Mouse (Mus musculus) ovary, postnatal 36 days (tissue): Measurements from ENCODE around the gene Antxr1.
A peak's percentile ranks its signal among the peaks of the same experiment; 100 is the strongest.

ENCODE experiments used
- DNase-seq: peaks from one replicate; pipeline ENCODE4 v3.0.0; 2022; ENCODE audit warnings: low spot score, mixed read lengths

Antxr1 gene

GRCm38 (mm10) chr6:87186988-87187387 lies 148.6 kb downstream of the Antxr1 start:
- peak; percentile 14 for DNase-seq

DNA sequence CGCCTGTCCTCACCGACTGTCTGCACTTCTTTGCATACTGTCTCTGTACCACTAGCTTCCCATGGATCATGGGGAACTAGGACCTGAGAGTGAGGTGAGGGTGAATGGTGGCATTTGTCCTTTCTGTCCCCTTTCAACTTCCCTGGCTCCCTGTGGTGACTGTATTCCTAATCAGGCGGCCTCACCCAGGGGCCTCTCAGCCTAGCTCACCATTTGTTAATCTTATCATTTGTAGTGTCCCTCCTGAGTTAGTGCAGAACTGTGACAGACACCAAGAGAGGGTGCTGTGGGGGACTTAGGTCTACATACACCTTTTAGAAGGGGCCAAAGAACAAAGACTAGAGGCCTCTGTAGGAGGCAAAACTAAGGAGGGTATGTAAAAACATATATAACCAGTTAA lies 151.2 kb downstream of the Antxr1 start:
- no peak for DNase-seq

GRCm38 (mm10) chr6:87183981-87184380 lies 151.6 kb downstream of the Antxr1 start:
- DNase-seq = no peak

- DNase-seq = no peak
Measured at GRCm38 (mm10) chr6:87183159-87183558, 152.5 kb downstream of the Antxr1 start.

DNA sequence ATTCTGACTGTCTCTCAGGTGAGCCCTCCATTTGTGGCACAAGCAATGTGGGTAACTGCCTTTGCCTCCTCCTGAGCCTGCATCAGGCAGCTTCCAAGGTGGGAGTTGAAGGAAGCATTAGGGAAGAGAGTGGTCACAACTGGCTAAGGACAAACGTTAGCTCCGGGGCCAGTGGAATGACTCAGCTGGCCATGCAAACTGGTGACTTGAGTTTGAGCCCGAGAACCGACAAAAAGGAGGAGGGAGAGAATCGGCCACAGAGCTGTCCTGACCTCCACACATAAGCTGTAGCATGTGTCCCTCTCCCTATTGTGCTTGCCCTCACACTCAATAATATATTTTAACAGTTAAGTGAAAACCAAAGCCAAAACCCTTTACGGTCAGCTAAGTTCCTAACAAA lies 152.9 kb downstream of the Antxr1 start:
- DNase-seq = no peak

DNA sequence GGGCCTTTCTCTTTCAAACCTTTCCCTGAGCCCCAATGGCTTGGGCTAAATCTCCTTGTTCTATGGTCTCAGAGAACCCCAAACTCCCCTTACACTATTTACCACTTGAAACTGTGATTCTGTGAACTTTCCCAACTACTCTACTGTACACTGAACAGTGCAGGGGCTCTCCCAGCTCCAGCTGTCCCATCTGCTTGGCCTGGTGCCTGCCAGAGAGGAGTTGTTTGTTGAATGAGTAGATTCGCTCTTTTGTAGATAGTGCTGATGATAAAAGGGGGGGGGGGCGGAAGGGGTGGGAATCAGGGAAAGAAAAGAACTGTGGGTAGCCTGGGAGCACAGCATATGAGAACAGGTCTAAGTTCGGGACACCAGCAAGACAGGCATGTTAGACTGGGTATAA lies 164.2 kb downstream of the Antxr1 start:
- no peak for DNase-seq

DNA sequence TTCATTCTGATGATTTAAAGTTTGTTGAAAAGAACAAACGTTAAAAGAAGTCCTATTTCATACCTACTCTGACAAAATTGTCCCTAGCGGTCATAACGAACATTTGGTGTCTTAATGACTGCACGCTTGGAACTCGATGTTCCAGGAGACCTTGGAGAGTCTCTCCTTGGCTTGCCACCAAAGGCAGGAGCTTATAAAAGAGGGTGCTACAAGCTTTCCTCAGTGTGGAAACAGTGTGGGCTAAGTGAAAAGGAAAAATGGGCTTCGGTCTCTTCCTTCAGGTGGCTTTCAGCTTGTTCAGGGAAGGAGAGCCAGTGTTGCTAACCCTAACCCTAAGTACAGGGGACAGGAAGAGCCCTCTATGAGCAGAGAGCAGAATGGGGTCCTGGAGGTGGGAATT lies 164.7 kb downstream of the Antxr1 start:
- peak; percentile 26 for DNase-seq

DNA sequence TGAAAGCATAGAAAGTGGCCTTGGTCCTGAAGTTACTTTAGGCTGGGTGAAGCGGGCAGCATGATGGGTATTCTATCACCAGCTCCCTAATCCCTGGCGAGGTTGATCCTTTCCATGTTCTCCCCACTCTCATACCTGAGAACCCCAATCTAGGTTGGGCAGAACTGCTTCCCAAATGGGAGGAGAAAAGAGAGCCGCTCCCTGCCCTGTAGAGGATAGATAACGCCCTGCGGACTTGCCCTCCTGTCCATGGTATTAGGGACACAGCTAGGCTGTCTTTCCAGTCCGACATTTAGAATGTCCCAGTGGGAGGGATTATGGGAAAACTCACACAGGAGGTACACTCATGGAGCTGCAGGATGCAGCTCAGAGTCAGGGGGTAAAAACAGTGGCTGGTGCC lies 165.3 kb downstream of the Antxr1 start:
- no peak for DNase-seq

- no peak for DNase-seq
Measured at GRCm38 (mm10) chr6:87168021-87168420, 167.6 kb downstream of the Antxr1 start.

GRCm38 (mm10) chr6:87166673-87167305 lies 168.8 kb downstream of the Antxr1 start:
- DNase-seq = no peak

DNA sequence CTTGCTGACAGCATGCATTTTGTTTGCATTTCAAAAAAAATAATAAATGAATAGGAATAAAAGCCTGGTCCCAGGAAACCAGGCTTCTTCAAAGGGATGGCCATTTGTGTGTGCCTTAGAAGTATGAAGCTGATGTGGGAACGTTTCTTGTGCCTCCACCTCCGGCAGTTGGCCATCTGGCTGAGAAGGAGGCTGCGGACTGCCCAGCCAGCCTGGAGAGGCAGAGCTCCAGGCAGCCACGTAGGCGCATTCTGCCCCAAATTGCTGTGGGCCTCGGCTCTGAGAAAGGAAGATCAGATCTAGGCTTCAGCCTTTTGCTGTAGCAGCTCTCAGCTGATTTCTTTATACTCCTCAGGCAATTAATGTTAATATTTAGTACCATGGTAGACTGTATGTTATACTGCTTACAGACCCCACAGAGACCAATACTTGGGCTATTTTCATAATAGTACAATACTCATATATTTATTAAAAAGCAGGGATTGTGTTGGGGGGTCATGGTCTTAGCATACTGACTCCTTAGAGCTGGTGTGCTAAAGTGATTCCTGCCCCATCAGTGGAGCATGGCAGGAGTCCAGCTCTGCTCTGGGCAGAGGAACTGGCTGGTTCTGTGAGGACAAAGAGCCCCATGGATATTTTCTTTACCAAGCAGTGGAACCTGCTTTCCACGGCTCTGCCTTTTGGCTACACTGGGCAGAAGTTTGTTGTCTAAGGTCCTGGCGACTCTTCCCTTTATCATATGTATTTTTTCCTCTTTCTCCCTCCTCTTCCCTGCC lies 169.9 kb downstream of the Antxr1 start:
- no peak for DNase-seq

DNA sequence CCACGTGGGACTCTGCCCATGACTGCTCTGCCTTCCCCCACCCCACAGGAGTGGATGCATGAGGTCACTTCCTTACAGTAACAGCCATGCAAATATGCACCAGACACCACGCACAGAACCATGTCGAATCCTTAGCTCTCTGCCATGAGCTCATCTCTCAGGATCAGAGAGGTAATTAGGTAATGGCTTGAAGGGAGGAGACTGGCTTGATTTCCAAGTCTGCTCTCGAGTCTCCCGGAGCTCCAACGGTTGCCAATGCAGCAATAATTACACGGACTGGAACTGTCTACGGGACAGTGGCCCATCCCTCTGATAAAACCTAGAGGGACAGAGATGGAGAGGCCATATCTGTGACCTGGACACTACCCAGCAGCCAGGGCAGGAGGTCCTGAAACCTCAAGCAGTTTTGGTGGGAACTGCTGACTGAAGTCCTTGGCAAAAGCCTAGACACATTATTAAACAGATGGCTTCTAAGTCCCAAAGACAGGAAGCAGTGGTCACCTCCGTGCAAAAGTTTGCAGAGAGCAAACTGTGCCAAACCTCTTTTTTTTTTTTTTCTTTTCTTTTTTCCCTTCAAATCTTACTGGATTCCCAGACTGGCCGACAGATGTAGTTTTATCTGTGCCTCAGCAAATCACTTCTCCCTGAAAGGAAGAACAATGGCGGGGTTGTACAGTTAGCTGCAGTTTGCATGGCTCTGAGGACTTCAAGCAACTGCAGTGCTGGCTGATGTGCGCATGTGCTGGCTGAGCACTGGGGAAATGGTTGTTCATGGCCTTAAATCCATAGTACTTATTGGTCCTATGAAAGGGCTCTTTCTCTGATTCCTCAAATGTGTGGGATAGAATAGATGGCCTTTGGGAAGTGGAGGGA lies 174.0 kb downstream of the Antxr1 start:
- DNase-seq = no peak

GRCm38 (mm10) chr6:87160196-87160595 lies 175.4 kb downstream of the Antxr1 start:
- DNase-seq = no peak

- no peak for DNase-seq
Measured at GRCm38 (mm10) chr6:87158062-87158623, 177.5 kb downstream of the Antxr1 start.

DNA sequence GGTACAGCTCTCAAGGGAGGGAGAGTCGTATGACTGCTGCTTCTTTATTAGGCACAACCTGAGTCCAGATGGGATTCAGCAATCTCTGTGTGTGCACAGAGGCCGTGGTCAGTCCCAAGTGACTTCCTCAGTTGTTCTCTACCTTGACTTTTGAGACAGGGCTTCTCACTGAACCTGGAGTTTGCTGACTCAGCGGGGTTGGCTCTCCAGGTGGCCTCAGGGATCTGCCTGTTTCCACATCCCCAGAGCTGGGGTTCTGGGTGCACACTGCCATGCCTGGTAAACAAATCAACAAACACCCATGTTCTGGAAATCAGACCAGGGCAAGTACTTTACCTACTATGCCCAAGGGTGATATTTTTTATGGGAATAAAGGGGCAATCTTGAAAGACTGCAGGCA lies 181.8 kb downstream of the Antxr1 start:
- no peak for DNase-seq

DNA sequence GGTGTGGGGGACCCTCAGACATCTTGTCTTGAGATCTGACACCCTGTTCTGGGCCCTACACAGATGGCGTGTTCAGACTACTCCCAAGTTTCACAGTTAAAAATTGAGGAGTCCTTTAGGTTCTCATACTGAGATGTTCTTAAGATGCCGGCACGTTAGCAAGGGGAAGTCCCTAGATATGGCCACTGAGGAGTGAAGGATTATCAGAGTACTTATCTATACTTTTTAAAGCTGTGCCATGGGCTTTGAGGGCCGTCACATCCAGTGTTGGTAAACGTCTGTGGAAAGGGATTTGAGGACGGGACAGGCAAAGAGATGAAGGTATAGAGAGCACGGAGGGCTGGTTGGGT lies 182.4 kb downstream of the Antxr1 start:
- DNase-seq = no peak

- no peak for DNase-seq
Measured at GRCm38 (mm10) chr6:87152461-87153230, 183.0 kb downstream of the Antxr1 start.

DNA sequence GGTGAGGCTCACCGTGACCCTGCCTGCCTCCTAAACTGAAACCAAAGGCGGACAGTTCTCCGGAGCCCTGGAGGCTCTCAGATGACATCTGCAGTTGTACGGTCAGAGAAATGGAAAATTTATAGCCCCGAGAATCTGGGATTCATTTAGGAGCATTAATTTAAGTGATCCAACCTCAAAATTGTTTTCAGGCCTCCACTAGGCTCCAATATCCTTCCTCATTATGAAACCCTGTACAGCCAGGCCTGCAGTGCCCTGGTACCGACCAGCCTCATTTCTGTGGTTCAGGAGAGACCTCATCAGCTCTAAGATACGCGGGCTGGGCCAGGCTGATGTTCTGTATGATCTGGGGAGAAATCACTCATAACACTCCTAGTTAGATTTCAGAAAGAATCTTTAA lies 184.2 kb downstream of the Antxr1 start:
- DNase-seq = no peak

GRCm38 (mm10) chr6:87150471-87150870 lies 185.2 kb downstream of the Antxr1 start:
- DNase-seq = no peak

DNA sequence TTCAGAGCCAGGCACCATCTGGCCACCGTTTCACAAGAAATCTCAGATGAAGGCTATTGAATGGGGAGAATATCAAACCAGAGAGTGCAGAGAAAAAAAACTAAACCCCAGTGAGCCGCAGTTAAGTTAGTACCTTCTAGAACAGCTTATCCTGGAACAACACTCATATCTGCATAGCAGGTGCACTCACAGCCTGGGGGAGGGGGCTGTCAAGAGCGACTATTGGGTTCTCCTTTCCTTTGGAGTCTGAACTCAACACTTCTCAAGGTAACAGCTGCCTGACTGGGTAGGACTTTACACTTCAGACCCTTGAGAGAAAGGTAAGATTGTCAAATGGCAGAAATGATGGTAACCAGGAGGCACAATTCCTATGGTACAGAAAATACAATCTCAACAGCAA lies 187.7 kb downstream of the Antxr1 start:
- DNase-seq = no peak

GRCm38 (mm10) chr6:87143594-87143993 lies 192.0 kb downstream of the Antxr1 start:
- DNase-seq = no peak

DNA sequence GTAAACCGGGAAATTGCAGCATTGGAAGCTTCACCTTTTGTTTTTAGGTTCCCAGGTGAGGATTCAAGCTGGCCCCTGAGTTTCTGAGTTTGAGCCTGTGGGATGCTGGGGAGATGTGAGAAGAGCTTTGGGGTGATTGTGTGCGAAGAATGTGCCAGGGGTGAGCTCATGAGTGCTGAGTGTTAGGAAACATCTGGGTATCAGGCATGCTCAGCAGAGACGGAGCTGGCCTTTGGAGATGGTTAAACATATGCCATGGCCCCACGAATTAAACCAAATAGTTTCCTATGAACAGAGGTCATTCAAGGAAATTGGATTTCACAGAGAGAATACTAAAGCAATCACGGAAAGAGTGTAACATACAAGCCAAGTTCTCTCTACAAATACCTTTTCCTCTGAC lies 193.4 kb downstream of the Antxr1 start:
- DNase-seq = no peak
